Mouse (Mus musculus): ENCODE data around the gene 4930452B06Rik.

GRCm38 (mm10) chr14:8421199-8421787 lies 244.7 kb downstream of the 4930452B06Rik start:
- no peak for TF ChIP-seq POLR2A (IDR thresholded peaks at IDR 0.05; ENCODE audit: insufficient read depth, low read depth, low read length)
- no peak for TF ChIP-seq CTCF (IDR thresholded peaks at IDR 0.05)

All from heart, adult 2 months (tissue).